Mouse (Mus musculus): ENCODE measurements around the gene Nol9.
A peak's percentile ranks its signal among the peaks of the same experiment; 100 is the strongest.

Gene Nol9

DNA sequence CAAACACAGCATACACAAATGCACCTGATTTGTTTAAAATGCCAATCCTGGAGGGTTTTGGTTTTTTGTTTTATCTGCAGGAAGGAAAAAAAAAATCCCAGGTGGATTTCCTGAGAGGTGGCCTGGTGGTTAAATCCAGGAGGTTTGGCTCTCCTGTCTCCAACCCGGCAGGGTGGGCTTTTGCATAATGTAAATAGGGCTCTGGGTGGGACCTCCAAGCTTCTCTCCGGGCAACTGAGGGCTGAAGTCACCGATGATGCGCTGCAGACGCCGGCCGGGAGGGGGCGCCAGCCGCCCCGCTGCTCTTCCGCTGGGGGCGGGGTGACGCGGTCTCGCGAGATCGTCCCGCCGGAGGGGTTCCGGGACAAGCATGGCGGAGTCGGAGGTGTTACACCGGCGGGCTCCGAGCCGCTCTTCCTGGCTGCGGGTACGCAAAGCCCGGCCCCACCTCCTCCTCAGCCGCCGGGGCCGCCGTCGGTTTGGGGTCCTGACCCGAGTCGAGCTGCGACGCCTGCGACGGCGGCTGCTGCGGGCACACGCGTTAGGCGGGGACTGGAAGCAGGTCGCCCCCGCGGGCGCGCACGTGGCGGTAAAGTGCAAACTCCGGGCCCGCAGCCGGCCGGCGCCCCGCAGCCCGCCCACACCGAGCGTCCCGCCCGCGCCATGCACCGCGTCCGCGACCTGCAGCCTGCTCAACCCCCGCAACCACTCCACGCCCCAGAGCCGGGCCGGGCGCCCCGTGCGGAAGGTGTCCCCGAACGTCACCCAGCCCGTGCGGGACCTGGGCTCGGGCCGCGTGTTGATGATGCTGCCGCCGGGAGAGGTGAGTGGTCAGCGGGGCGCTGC, at the start of gene Nol9:
Nol9 (plus strand) TSS at position 337 of the 846 bp plus-strand sequence.
- DNase-seq, result peak; percentile 91

- no peak for DNase-seq
Observed at GRCm38 (mm10) chr4:151992091-151992490, 47.0 kb upstream of the Nol9 start.

- no peak for DNase-seq
Observed at GRCm38 (mm10) chr4:151993035-151993434, 46.1 kb upstream of the Nol9 start.

DNA sequence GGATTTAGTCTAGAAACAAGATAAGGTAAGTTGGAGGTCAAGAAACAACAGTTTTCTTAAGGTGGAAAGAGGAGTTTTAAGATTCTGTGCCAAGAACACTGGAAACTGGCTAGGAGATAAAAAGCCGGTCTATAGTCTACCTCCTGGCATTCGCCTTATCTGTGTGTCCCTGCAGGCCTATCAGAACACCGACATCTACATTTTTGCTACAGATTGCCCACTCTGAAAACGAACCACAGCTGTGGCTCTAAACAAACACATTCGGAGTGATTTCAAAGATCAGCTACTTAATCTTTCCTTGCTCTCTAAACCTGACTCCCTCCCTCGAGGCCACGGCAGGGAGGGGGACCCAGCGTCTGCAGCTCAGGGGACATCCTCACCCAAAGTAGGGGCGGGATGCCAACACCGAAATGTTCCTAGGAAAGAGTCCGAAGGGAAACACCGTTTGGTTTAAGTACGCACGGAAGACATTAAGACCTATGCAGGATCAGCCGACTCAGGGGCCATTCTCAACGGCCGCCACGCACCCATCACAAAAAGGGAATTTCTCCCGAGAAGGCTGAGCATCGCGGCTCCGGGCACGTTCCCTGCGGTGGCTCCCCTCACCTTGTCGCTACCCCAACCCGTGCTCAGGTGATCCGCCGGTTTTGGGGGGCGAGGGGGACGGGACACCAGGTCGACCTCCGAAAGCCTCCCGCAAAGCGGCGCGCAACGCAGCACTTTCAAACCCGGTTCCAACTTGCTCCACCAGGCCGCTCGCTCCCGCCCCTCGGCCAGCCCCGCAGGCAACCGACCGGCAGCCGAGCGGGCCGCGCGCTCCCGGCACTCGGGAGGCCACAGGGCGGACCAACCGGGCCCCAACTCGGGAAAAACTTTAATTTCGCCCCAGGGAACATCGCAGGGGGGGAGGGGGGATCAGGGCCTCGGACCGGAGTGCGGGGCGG, 44.6 kb upstream of the Nol9 start:
- DNase-seq, result no peak

- DNase-seq, result peak; percentile 75
Observed at GRCm38 (mm10) chr4:151995371-151996172, 43.5 kb upstream of the Nol9 start.

GRCm38 (mm10) chr4:151996173-151996950, 42.8 kb upstream of the Nol9 start, which contains the start of gene Phf13:
Gene Phf13, minus strand, starts transcription at chr4:151996258.
- DNase-seq, result peak; percentile 99

- DNase-seq, result no peak
Observed at GRCm38 (mm10) chr4:151996951-151997222, 42.2 kb upstream of the Nol9 start.

GRCm38 (mm10) chr4:151997701-151998100, 41.4 kb upstream of the Nol9 start:
- no peak for DNase-seq

- no peak for DNase-seq
Observed at GRCm38 (mm10) chr4:151999481-151999880, 39.6 kb upstream of the Nol9 start.

GRCm38 (mm10) chr4:152000906-152001305, 38.2 kb upstream of the Nol9 start:
- DNase-seq, result no peak

DNA sequence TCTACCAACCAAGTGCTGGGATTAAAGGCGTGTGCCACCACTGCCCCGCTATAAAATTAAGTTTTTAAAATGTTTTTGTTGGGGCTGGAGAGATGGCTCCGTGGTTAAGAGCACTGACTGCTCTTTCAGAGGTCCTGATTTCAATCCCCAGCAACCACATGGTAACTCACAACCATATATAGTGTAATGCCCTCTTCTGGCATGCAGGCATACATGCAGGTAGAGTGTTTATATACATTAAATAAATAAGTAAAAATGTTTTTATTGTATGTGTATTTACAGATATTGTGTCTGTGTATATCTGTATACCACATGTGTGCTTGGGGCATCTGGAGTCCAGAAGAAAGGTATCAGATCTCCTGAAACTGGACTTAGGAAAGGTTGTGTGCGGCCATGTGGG, 37.8 kb upstream of the Nol9 start:
- DNase-seq, result no peak

GRCm38 (mm10) chr4:152002063-152002462, 37.1 kb upstream of the Nol9 start:
- DNase-seq, result no peak

GRCm38 (mm10) chr4:152006137-152006536, 33.0 kb upstream of the Nol9 start:
- no peak for DNase-seq

- DNase-seq, result peak; percentile 43
Observed at GRCm38 (mm10) chr4:152006812-152007211, 32.3 kb upstream of the Nol9 start.

DNA sequence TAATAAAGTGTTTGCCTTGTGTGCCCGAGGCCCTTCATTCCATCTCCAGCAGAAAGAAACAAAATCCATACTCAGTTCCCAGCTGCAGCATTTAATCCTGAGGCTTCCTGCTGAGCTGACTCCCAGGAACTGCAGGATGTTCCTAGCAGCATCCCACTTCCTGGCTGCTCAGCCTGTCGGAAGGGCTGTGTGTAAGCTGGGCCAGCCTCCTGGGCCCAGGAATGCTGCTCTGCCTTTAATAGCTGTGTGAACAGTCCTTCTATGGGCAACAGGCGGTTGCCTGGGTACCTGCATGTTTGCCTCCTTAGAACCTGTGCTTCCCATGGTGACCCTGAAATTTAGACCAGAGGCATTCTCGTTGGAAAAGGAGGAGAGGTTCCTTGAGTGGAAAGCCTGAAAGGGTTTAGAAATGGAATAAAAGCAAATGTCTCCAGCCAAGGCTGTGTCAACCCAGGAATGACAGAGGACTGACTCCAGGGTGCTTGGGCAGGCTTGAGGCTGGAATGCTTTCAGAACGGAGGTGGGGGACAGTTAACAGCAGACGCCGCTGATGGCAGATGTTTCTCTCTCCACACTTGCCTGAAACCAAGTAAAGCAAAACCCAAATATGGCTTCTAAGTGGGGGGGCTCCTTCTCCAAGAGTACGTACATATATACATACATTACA, 31.5 kb upstream of the Nol9 start:
- DNase-seq, result no peak

DNA sequence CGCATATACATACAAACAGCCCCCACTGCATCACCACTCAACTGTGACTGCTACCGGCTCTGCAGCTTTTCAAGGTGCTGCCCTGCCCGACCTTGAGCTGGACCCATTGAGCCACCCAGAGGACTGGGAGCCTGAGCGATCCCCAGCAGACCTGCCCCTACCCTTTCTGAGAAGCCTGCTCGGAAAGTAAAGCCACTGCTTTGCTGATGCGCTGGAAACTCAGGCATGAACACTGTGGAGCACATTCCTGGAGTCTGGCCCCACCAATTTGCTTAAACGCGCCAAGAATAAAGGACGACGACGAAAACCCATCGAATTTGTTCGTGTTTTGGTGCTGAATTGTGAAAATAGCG, 31.0 kb upstream of the Nol9 start:
- DNase-seq, result peak; percentile 62

GRCm38 (mm10) chr4:152008622-152009075, 30.5 kb upstream of the Nol9 start, which contains the start of gene Klhl21:
Gene Klhl21, plus strand, starts transcription at chr4:152008803.
- peak; percentile 93 for DNase-seq

- DNase-seq, result peak; percentile 72
Observed at GRCm38 (mm10) chr4:152009076-152010051, 29.8 kb upstream of the Nol9 start.

GRCm38 (mm10) chr4:152010091-152010706, 28.9 kb upstream of the Nol9 start:
- DNase-seq, result peak; percentile 71

DNA sequence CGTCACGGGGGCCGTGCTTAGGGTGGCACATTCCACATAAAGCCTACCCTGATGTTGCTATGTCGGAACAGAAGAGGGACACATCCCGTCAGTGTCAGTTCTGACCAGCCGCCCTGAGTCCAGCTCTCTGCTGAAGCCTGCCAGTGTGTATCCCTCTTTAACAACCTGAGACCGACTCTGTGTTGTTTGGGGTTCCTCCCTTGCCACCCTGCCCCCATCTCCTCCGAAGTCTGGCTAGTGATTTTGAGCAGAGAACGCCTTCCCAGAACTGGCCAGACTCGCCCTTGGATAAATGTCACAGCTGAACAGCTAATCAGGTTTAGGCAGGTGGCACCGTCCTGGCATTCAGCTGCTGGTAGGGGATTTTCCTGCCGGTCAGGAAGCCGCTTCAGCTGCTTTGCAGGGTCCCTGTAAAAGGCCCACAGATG, 28.4 kb upstream of the Nol9 start:
- peak; percentile 57 for DNase-seq

All from cerebellum, adult 9-10 months (tissue).